Mouse (Mus musculus) ES-E14 (cell line): ENCODE data around the gene Ankmy1.

Experiments
- CHD2 ChIP-seq: IDR thresholded peaks from 2 replicates; pipeline ENCODE4 v1.6.1; 2014; ENCODE audit warnings: mild to moderate bottlenecking, low read depth, low read length, inconsistent platforms
- MAFK ChIP-seq: IDR thresholded peaks from 2 replicates; pipeline ENCODE4 v1.6.1; 2014; ENCODE audit warnings: mild to moderate bottlenecking, low read depth, low read length, inconsistent platforms; ENCODE audit not compliant: insufficient read depth
- ZNF384 ChIP-seq: IDR thresholded peaks from 2 replicates; pipeline ENCODE4 v1.6.1; 2012; ENCODE audit warnings: low read depth, low read length, inconsistent platforms

DNA sequence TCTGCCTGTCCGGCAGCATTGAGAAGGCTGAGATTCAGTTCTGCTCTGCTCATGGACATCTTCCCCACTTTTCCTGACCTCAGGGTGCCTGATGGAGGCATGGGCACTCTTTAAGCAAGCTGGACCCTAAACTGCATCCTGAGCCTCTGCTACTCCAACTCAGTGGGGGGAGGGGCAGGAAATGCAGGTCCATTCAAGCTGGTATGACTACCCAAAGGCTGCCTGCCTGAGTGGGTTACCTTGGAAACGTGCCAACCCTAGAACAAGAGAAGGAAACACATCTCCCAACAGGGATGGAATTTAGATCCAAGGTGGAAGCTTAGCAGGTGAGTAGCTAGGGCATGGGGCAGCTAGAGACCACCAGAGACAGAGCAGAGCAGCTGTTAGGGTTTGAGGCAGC lies 36.5 kb downstream of the Ankmy1 start:
- TF ChIP-seq CHD2: no peak
- TF ChIP-seq ZNF384: no peak
- no peak for TF ChIP-seq MAFK
